Mouse (Mus musculus) heart, adult 2 months (tissue): Measurements from ENCODE around the gene Spry2.

Experiments
- CTCF ChIP-seq: fragments of 200-600 bp; IDR thresholded peaks from 2 replicates; pipeline ENCODE4 v1.8.1; 2022; ENCODE audit warnings: antibody characterized with exemption, mild to moderate bottlenecking, moderate library complexity
- POLR2A ChIP-seq: fragments of 200-500 bp; IDR thresholded peaks from 2 replicates; pipeline ENCODE4 v1.6.1; 2011; ENCODE audit warnings: mild to moderate bottlenecking, low read depth, low read length, control low read depth; ENCODE audit not compliant: insufficient read depth

DNA sequence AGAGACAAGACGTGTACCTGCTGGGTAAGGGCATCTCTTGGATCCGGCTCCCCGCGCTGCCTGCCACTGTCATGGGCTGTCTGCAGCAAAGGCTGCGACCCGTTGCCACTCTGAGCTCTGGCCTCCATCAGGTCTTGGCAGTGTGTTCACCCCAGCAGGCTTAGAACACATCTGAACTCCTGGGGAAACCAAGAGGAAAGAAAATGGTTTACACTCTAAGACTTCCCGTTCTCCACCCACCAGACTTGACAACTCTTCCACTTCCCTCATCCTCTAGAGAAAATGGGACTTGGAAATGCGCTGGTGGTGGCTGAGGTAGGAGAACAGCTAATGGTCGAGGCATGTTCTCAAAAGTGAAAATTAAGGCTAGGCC, 3.0 kb downstream of the Spry2 start:
- no peak for TF ChIP-seq CTCF
- no peak for TF ChIP-seq POLR2A
